In genomic region chr10:96685991-96686601, GRCm38 (mm10) we compare ENCODE assay signal across 8 mouse cellular contexts.
A peak's percentile ranks its signal among the peaks of the same experiment; 100 is the strongest.
DNase-seq lines count a peak whose midpoint lies in the region; ATAC-seq lines count a peak whose summit lies in the region.

No protein-coding gene starts in this region.

- peak overlapping the region; percentile 52 for H3K27ac ChIP-seq in liver, embryonic 16.5 days (ENCODE audit: low read length)
- no peak overlapping the region for H3K27ac ChIP-seq in forebrain, embryonic 15.5 days (replicated peaks)

- 23% methylated on average over 5 of the region's 5 CpGs for WGBS in liver, embryonic 16.5 days (ENCODE audit: insufficient replicate concordance)
- 69% methylated on average over 5 of the region's 5 CpGs for WGBS in forebrain, embryonic 15.5 days

- no peak overlapping the region for H3K4me3 ChIP-seq in liver, embryonic 16.5 days (ENCODE audit: low read depth, low read length)
- H3K4me3 ChIP-seq in forebrain, embryonic 15.5 days, result no peak overlapping the region

- DNase-seq in thymus, postnatal 4 days, result peak; percentile 35
- DNase-seq in thymus, adult 18-20 months, result no peak
- peak; percentile 43 to 63 for DNase-seq in urinary bladder, postnatal 36 days (ENCODE audit: low spot score in 2 of 2)
- no peak for DNase-seq in T-cell, adult 2 months (ENCODE audit: low spot score)
- no peak for DNase-seq in right cerebral cortex, postnatal 10 days (ENCODE audit: low spot score in 2 of 2)

- H3K27me3 ChIP-seq in liver, embryonic 16.5 days (ENCODE audit: control insufficient read depth, insufficient read depth, low read depth, low read length), result no peaks in the 10 kb centered on the region
- H3K27me3 ChIP-seq in forebrain, embryonic 15.5 days, result no peaks in the 10 kb centered on the region

- H3K9me3 ChIP-seq in liver, embryonic 16.5 days (replicated peaks; ENCODE audit: control insufficient read depth, low read length), result no peaks in the 10 kb centered on the region
- no peaks in the 10 kb centered on the region for H3K9me3 ChIP-seq in forebrain, embryonic 15.5 days

- ATAC-seq in inflammation-experienced regulatory T-cells, adult 6 months, result peak; percentile 39
- peak; percentile 55 for ATAC-seq in liver, embryonic 16.5 days (ENCODE audit: low read depth)
- no peak for ATAC-seq in forebrain, embryonic 15.5 days (replicated peaks)

- H3K4me1 ChIP-seq in liver, embryonic 16.5 days (ENCODE audit: control insufficient read depth, low read depth, low read length), result no peaks in the 10 kb centered on the region; the same call in 1 of the 2 replicates
- peaks cover 26% of the 10 kb centered on the region for H3K4me1 ChIP-seq in forebrain, embryonic 15.5 days

- no peak overlapping the region for H3K4me2 ChIP-seq in liver, embryonic 16.5 days (ENCODE audit: low read depth, low read length)
- no peak overlapping the region for H3K4me2 ChIP-seq in forebrain, embryonic 15.5 days (replicated peaks)

- no peak overlapping the region for H3K9ac ChIP-seq in liver, embryonic 16.5 days (ENCODE audit: low read depth, low read length)
- H3K9ac ChIP-seq in forebrain, embryonic 15.5 days (replicated peaks), result no peak overlapping the region

- H3K36me3 ChIP-seq in liver, embryonic 16.5 days (ENCODE audit: control insufficient read depth, insufficient read depth), result no peaks in the 10 kb centered on the region
- H3K36me3 ChIP-seq in forebrain, embryonic 15.5 days, result no peaks in the 10 kb centered on the region

Comparison
In these comparisons a context has a peak if more than half of its experiments do, and no peak if none do; other contexts are left out.
1. DNase-seq: peak in thymus, postnatal 4 days (single experiment) and urinary bladder, postnatal 36 days (2 of 2); none in thymus, adult 18-20 months (0 of 2), T-cell, adult 2 months (single experiment) and right cerebral cortex, postnatal 10 days (0 of 2).